Mouse (Mus musculus): ENCODE results near the gene Fkbp14. TPM values are rescaled to one million over a fixed set of nuclear protein-coding genes. Genes with fewer than 3 reads are reported as not detected.

Fkbp14 gene
- polyA plus RNA-seq, 1 experiment from 2014 or later, result 17.9 TPM

- ATAC-seq (ENCODE audit: low FRiP score), result peak; percentile 80
- 35% methylated on average over 6 of the region's 6 CpGs for WGBS
- no peak overlapping the region for H3K4me3 ChIP-seq (ENCODE audit: low read depth, low read length)
- H3K4me1 ChIP-seq (replicated peaks; ENCODE audit: control insufficient read depth, insufficient read depth, low read length), result no peaks in the 10 kb centered on the region
- H3K27ac ChIP-seq (ENCODE audit: low read depth, low read length), result 0 out of 2 replicates have a peak overlapping the region, but pooled peaks have one; percentile 27
- DNase-seq (ENCODE audit: low spot score), result peak; percentile 51
- no peak overlapping the region for H3K9ac ChIP-seq (ENCODE audit: low read depth, low read length)
- no peaks in the 10 kb centered on the region for H3K27me3 ChIP-seq (ENCODE audit: control insufficient read depth, insufficient read depth, low read length)
- H3K9me3 ChIP-seq (ENCODE audit: control insufficient read depth, low read length), result no peaks in the 10 kb centered on the region
- H3K4me2 ChIP-seq (replicated peaks; ENCODE audit: low read depth, low read length), result no peak overlapping the region
- no peaks in the 10 kb centered on the region for H3K36me3 ChIP-seq (ENCODE audit: control insufficient read depth, insufficient read depth, low read length)
These were observed 23.7 kb downstream of the Fkbp14 start for GRCm38 (mm10) chr6:54573218-54573955.

- no peak for DNase-seq (ENCODE audit: low spot score)
These were observed 27.3 kb downstream of the Fkbp14 start for GRCm38 (mm10) chr6:54569776-54570175.

DNA sequence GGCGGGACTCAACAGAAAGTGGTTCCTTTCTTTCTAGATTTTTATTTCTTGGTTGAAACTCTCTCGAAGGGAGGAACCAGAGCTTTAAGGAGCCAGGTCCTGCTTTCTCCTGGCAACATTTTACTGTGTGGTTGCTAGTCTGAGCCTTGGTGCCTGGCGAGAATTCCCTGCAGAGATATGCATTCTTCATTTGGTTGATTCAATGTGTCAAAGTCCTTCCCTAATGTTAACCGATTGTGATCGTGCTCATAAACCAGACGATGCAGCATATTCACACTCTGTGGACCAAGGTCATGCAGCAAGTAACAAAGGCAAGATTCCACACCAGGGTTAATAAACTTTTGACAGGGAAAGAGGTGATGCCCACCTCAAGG is 30.6 kb downstream of the Fkbp14 start:
- 7% methylated on average over 6 of the region's 6 CpGs for WGBS
- Histone ChIP-seq H3K9ac (ENCODE audit: low read depth, low read length) (peak overlapping the region; percentile 75; the same call in 1 of the 2 replicates), H3K36me3 (ENCODE audit: control insufficient read depth, insufficient read depth, low read length) (no peaks in the 10 kb centered on the region), H3K27ac (ENCODE audit: low read depth, low read length) (peak overlapping the region; percentile 94), H3K9me3 (ENCODE audit: control insufficient read depth, low read length) (no peaks in the 10 kb centered on the region), H3K4me1 (replicated peaks; ENCODE audit: control insufficient read depth, insufficient read depth, low read length) (peaks cover 7% of the 10 kb centered on the region; the same call in 1 of the 2 replicates), H3K4me3 (ENCODE audit: low read depth, low read length) (peak overlapping the region; percentile 59), H3K27me3 (ENCODE audit: control insufficient read depth, insufficient read depth, low read length) (no peaks in the 10 kb centered on the region), H3K4me2 (replicated peaks; ENCODE audit: low read depth, low read length) (peak overlapping the region; percentile 79)
- DNase-seq (ENCODE audit: low spot score) (peak; percentile 49), ATAC-seq (ENCODE audit: low FRiP score) (peak; percentile 29)

More at GRCm38 (mm10) chr6:54569776-54570175, 27.3 kb downstream of the Fkbp14 start:
- no peaks in the 10 kb centered on the region for H3K27me3 ChIP-seq (ENCODE audit: control insufficient read depth, insufficient read depth, low read length)
- 37% methylated on average over 7 of the region's 7 CpGs for WGBS
- no peak overlapping the region for H3K9ac ChIP-seq (ENCODE audit: low read depth, low read length)
- H3K36me3 ChIP-seq (ENCODE audit: control insufficient read depth, insufficient read depth, low read length), result no peaks in the 10 kb centered on the region
- H3K9me3 ChIP-seq (ENCODE audit: control insufficient read depth, low read length), result no peaks in the 10 kb centered on the region
- peaks cover under 1% of the 10 kb centered on the region; the same call in 1 of the 2 replicates for H3K4me1 ChIP-seq (replicated peaks; ENCODE audit: control insufficient read depth, insufficient read depth, low read length)
- peak overlapping the region; percentile 56; the same call in 1 of the 2 replicates for H3K27ac ChIP-seq (ENCODE audit: low read depth, low read length)
- H3K4me3 ChIP-seq (ENCODE audit: low read depth, low read length), result no peak overlapping the region
- no peak for ATAC-seq (ENCODE audit: low FRiP score)
- H3K4me2 ChIP-seq (replicated peaks; ENCODE audit: low read depth, low read length), result no peak overlapping the region

DNA sequence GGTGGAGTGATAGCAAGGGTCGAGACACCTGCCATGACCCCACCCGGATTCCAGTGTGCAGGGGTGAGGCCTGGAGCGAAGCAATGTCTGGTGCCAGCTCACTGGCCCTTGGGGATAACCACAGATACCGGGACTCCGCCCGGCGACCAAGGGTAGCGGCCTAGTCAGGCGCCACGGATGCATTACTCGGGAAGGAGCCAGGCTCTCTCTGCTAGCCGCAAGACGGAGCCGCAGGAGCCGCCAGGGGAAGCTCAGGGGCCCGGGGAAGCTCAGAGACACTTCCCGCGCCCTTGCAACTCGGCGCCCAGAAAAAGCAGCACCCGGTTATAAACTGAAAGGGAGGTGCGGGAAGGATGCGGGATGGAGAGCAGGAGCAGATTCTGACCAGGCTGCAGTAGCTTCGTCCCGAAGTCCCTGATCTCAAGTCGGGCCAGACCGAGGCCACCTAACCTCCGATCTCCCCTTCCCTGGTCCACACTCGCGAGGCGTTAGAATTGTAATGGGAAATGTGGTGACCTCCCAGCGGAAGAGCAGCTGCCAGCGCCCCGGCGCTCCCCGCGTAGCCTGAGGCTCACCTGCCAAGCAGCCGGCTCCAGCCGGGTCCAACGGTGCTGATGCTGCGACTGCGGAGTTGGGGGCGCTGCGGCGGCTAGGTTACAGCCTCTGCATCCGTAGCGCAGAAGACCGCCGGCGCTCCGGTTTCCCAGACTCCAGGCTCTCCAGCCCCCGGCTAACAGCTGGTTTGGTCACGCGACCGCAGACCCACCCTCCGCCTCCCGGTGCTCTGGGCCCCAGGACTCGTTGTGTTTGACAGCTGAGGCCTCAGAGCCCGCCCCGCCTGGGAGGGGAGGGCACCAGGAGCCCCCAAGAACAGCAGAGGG is 31.2 kb downstream of the Fkbp14 start, which contains the start of gene Scrn1:
Gene Scrn1, minus strand, starts transcription at position 825 of the 881 bp plus-strand sequence.
- ATAC-seq (ENCODE audit: low FRiP score) (peak; percentile 86), DNase-seq (ENCODE audit: low spot score) (peak; percentile 87)
- H3K27ac ChIP-seq (ENCODE audit: low read depth, low read length), result peak within 1 kb of the TSS; percentile 94
- H3K36me3 ChIP-seq (ENCODE audit: control insufficient read depth, insufficient read depth, low read length), result no peaks in the 10 kb centered on the region
- peak within 1 kb of the TSS; percentile 75 for H3K9ac ChIP-seq (ENCODE audit: low read depth, low read length)
- no peaks in the 10 kb centered on the region for H3K27me3 ChIP-seq (ENCODE audit: control insufficient read depth, insufficient read depth, low read length)
- peaks cover 7% of the 10 kb centered on the region; the same call in 1 of the 2 replicates for H3K4me1 ChIP-seq (replicated peaks; ENCODE audit: control insufficient read depth, insufficient read depth, low read length)
- peak within 1 kb of the TSS; percentile 59 for H3K4me3 ChIP-seq (ENCODE audit: low read depth, low read length)
- H3K4me2 ChIP-seq (replicated peaks; ENCODE audit: low read depth, low read length), result peak within 1 kb of the TSS; percentile 79
- no peaks in the 10 kb centered on the region for H3K9me3 ChIP-seq (ENCODE audit: control insufficient read depth, low read length)
- 1% methylated on average over 59 of the region's 60 CpGs for WGBS

DNA sequence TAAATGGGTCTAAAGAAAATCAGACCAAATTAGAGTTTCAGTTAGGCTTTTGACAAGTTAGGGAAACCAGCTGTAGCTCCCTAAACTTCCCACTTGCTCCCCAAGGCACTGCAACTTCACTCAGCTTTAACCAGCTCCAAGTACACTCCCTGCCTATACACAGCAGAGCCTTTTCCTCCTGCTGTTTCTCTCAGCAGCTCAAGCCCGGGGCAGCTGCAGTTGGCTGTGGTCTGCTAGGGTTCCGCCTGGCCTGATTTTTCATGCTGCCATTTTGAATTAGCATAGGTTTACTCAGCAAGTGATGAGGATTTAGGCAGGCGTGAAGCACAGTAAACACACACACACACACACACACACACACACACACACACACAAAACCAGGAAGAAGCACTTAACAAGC is 32.1 kb downstream of the Fkbp14 start:
- peak; percentile 60 for ATAC-seq (ENCODE audit: low FRiP score)
- 14% methylated on average over 3 of the region's 3 CpGs for WGBS

GRCm38 (mm10) chr6:54564506-54564991 is 32.6 kb downstream of the Fkbp14 start:
- Histone ChIP-seq H3K4me1 (replicated peaks; ENCODE audit: control insufficient read depth, insufficient read depth, low read length) (peaks cover 7% of the 10 kb centered on the region; the same call in 1 of the 2 replicates), H3K36me3 (ENCODE audit: control insufficient read depth, insufficient read depth, low read length) (no peaks in the 10 kb centered on the region), H3K4me3 (ENCODE audit: low read depth, low read length) (peak overlapping the region; percentile 59), H3K27me3 (ENCODE audit: control insufficient read depth, insufficient read depth, low read length) (no peaks in the 10 kb centered on the region), H3K4me2 (replicated peaks; ENCODE audit: low read depth, low read length) (peak overlapping the region; percentile 79), H3K27ac (ENCODE audit: low read depth, low read length) (peak overlapping the region; percentile 94; the same call in 1 of the 2 replicates), H3K9ac (ENCODE audit: low read depth, low read length) (peak overlapping the region; percentile 37), H3K9me3 (ENCODE audit: control insufficient read depth, low read length) (no peaks in the 10 kb centered on the region)
- DNase-seq (ENCODE audit: low spot score), result no peak
- no peak for ATAC-seq (ENCODE audit: low FRiP score)
- WGBS, result 67% methylated on average over 9 of the region's 9 CpGs

More for the DNA sequence above, 32.1 kb downstream of the Fkbp14 start:
- peak overlapping the region; percentile 59 for H3K4me3 ChIP-seq (ENCODE audit: low read depth, low read length)
- no peaks in the 10 kb centered on the region for H3K9me3 ChIP-seq (ENCODE audit: control insufficient read depth, low read length)
- H3K4me2 ChIP-seq (replicated peaks; ENCODE audit: low read depth, low read length), result peak overlapping the region; percentile 79
- H3K27ac ChIP-seq (ENCODE audit: low read depth, low read length), result peak overlapping the region; percentile 94; the same call in 1 of the 2 replicates
- no peaks in the 10 kb centered on the region for H3K27me3 ChIP-seq (ENCODE audit: control insufficient read depth, insufficient read depth, low read length)
- H3K4me1 ChIP-seq (replicated peaks; ENCODE audit: control insufficient read depth, insufficient read depth, low read length), result peaks cover 7% of the 10 kb centered on the region; the same call in 1 of the 2 replicates
- H3K9ac ChIP-seq (ENCODE audit: low read depth, low read length), result peak overlapping the region; percentile 37
- DNase-seq (ENCODE audit: low spot score), result peak; percentile 60
- no peaks in the 10 kb centered on the region for H3K36me3 ChIP-seq (ENCODE audit: control insufficient read depth, insufficient read depth, low read length)

- peaks cover 7% of the 10 kb centered on the region; the same call in 1 of the 2 replicates for H3K4me1 ChIP-seq (replicated peaks; ENCODE audit: control insufficient read depth, insufficient read depth, low read length)
- H3K27ac ChIP-seq (ENCODE audit: low read depth, low read length), result no peak overlapping the region
- ATAC-seq (ENCODE audit: low FRiP score), result no peak
- no peak overlapping the region for H3K9ac ChIP-seq (ENCODE audit: low read depth, low read length)
- H3K4me2 ChIP-seq (replicated peaks; ENCODE audit: low read depth, low read length), result no peak overlapping the region
- H3K9me3 ChIP-seq (ENCODE audit: control insufficient read depth, low read length), result no peaks in the 10 kb centered on the region
- H3K4me3 ChIP-seq (ENCODE audit: low read depth, low read length), result no peak overlapping the region
- no peak for DNase-seq (ENCODE audit: low spot score)
- H3K36me3 ChIP-seq (ENCODE audit: control insufficient read depth, insufficient read depth, low read length), result no peaks in the 10 kb centered on the region
- WGBS, result 97% methylated on average over 4 of the region's 4 CpGs
- H3K27me3 ChIP-seq (ENCODE audit: control insufficient read depth, insufficient read depth, low read length), result no peaks in the 10 kb centered on the region
These were observed 33.5 kb downstream of the Fkbp14 start for GRCm38 (mm10) chr6:54563561-54563960.

DNA sequence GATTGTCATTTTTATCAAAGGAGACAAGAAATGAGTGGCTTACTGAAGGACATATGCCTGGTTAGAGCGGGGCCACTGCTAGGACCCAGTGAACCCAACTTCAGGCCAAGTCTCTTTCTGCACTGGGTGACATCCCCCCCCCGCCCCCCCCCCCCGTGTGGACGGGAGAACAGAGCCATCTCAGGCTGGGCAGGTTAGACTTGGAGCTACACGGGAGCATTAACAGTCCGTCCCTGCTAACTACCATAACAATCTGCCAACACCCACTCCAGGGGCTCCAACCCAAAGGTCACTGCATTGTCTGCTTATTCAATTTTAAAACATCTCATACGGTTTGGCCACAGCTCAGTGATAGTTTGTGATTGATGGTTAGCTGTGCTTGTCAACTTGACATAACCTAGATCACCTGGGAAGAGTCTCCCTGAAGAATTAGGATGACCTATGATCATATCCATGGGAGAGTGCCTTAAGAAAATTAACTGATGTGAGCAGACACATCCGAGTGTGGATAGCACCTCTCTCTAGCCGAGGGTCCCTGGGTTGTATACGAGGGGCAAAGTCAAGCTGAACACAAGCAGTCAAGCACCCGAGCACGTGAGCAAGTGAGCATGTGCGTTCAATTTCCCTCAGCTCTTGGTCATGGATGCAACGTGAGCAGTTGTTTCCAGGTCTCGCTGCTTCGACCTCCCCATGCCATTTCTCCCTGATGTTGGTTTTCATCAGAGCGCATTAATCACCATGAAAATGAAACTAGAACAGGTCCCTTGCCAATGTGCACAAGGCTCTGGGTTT is 34.9 kb downstream of the Fkbp14 start:
- Histone ChIP-seq H3K4me3 (ENCODE audit: low read depth, low read length) (no peak overlapping the region), H3K36me3 (ENCODE audit: control insufficient read depth, insufficient read depth, low read length) (no peaks in the 10 kb centered on the region), H3K27me3 (ENCODE audit: control insufficient read depth, insufficient read depth, low read length) (no peaks in the 10 kb centered on the region), H3K27ac (ENCODE audit: low read depth, low read length) (no peak overlapping the region), H3K4me1 (replicated peaks; ENCODE audit: control insufficient read depth, insufficient read depth, low read length) (peaks cover 7% of the 10 kb centered on the region; the same call in 1 of the 2 replicates), H3K9me3 (ENCODE audit: control insufficient read depth, low read length) (no peaks in the 10 kb centered on the region), H3K9ac (ENCODE audit: low read depth, low read length) (no peak overlapping the region), H3K4me2 (replicated peaks; ENCODE audit: low read depth, low read length) (no peak overlapping the region)
- ATAC-seq (ENCODE audit: low FRiP score) (no peak), DNase-seq (ENCODE audit: low spot score) (no peak)
- 60% methylated on average over 17 of the region's 17 CpGs for WGBS
